Mouse (Mus musculus) hindbrain, embryonic 12.5 days (tissue): ENCODE results near the gene Ctsa. TPM values are rescaled to one million over a fixed set of nuclear protein-coding genes. Genes with fewer than 3 reads are reported as not detected.

Source experiments
- ATAC-seq: fragments of 200-750 bp; cut with Nextera tagmentation; 2 replicates; pipeline ENCODE4 v1.8.0; 2017; ENCODE audit warnings: moderate TSS enrichment; ENCODE audit not compliant: low FRiP score
- H3K27ac ChIP-seq: fragments of 300-500 bp; sonication (generic); 2 replicates; pipeline ENCODE4 v1.5.1; 2016; ENCODE audit warnings: mild to moderate bottlenecking
- H3K27me3 ChIP-seq: fragments of 300-500 bp; sonication (generic); 2 replicates; pipeline ENCODE4 v1.6.1; 2016; ENCODE audit warnings: mild to moderate bottlenecking
- H3K36me3 ChIP-seq: fragments of 300-500 bp; sonication (generic); 2 replicates; pipeline ENCODE4 v1.6.1; 2016; ENCODE audit warnings: mild to moderate bottlenecking
- H3K4me1 ChIP-seq: fragments of 300-500 bp; sonication (generic); 2 replicates; pipeline ENCODE4 v1.6.1; 2016
- H3K4me2 ChIP-seq: fragments of 300-500 bp; sonication (generic); replicated peaks from 2 replicates; pipeline ENCODE4 v1.6.1; 2016; ENCODE audit warnings: mild to moderate bottlenecking
- H3K4me3 ChIP-seq: fragments of 300-500 bp; sonication (generic); 2 replicates; pipeline ENCODE4 v1.5.1; 2016; ENCODE audit warnings: mild to moderate bottlenecking
- H3K9ac ChIP-seq: fragments of 300-500 bp; sonication (generic); 2 replicates; pipeline ENCODE4 v1.6.1; 2016; ENCODE audit warnings: mild to moderate bottlenecking, moderate library complexity
- H3K9me3 ChIP-seq: fragments of 300-500 bp; sonication (generic); replicated peaks from 2 replicates; pipeline ENCODE4 v1.6.1; 2016; ENCODE audit warnings: mild to moderate bottlenecking
- WGBS: fragments of 180-500 bp; shearing (Covaris S2); methylation state at CpG from one replicate; pipeline ENCODE4 v1.1.7; 2016; 5-methylcytosine and 5-hydroxymethylcytosine counted together
- polyA plus RNA-seq: library from polyadenylated mRNA; unstranded; fragments of >200 nt; fragmentation: Nextera tagmentation; extraction: Ambion mirVana; gene quantifications from 2 replicates; pipeline ENCODE4 v1.2.1, GENCODE M21; 2016

Ctsa gene
- polyA plus RNA-seq, 1 experiment from 2014 or later = 108 TPM

DNA sequence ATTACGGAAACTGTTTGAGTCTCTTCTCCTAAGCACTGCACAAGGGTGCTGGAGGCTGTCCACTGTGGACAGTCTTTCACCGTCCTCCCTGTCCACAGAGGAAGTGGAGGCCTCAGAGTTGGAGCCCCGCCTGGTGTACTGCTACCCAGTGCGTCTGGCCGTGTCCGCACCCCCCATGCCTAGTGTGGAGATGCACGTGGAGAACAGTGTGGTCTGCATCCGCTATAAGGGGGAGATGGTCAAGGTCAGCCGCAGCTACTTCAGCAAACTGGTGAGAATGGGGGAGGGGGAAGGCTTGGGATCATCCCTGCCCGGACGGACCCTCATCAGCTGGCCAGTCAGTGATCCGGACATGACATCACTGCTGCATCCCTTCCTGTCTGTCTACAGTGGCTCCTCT, 56.3 kb downstream of the Ctsa start:
- no peaks in the 10 kb centered on the region for H3K9me3 ChIP-seq
- H3K4me1 ChIP-seq = no peaks in the 10 kb centered on the region
- no peak overlapping the region for H3K4me3 ChIP-seq
- H3K36me3 ChIP-seq = peaks cover 100% of the 10 kb centered on the region
- H3K4me2 ChIP-seq = no peak overlapping the region
- no peak overlapping the region for H3K27ac ChIP-seq
- no peak for ATAC-seq
- H3K9ac ChIP-seq = no peak overlapping the region
- H3K27me3 ChIP-seq = no peaks in the 10 kb centered on the region
- 87% methylated on average over 12 of the region's 12 CpGs for WGBS

- WGBS = 87% methylated on average over 2 of the region's 2 CpGs
- H3K9me3 ChIP-seq = no peaks in the 10 kb centered on the region
- H3K9ac ChIP-seq = no peak overlapping the region
- H3K27ac ChIP-seq = no peak overlapping the region
- H3K4me1 ChIP-seq = no peaks in the 10 kb centered on the region
- H3K4me3 ChIP-seq = no peak overlapping the region
- ATAC-seq = no peak
- no peak overlapping the region for H3K4me2 ChIP-seq
- no peaks in the 10 kb centered on the region for H3K27me3 ChIP-seq
- H3K36me3 ChIP-seq = peaks cover 100% of the 10 kb centered on the region
These were observed 57.3 kb downstream of the Ctsa start for GRCm38 (mm10) chr2:164889960-164890359.

Other genes starting within 250 kb of the Ctsa start
- gene Wfdc6a, start 247.4 kb upstream of the Ctsa start, polyA plus RNA-seq = not detected in 2 replicates
- not detected in 2 replicates for gene Eppin, start 239.3 kb upstream of the Ctsa start, polyA plus RNA-seq
- not detected in 2 replicates for gene Wfdc6b, start 219.4 kb upstream of the Ctsa start, polyA plus RNA-seq
- gene Wfdc8, start 219.2 kb upstream of the Ctsa start, polyA plus RNA-seq = not detected in 2 replicates
- gene Wfdc16, start 194.1 kb upstream of the Ctsa start, polyA plus RNA-seq = not detected in 2 replicates
- gene Wfdc10, start 176.8 kb upstream of the Ctsa start, polyA plus RNA-seq = not detected in 2 replicates
- not detected in 2 replicates for gene Wfdc9, start 176.3 kb upstream of the Ctsa start, polyA plus RNA-seq
- not detected in 2 replicates for gene Wfdc11, start 158.8 kb upstream of the Ctsa start, polyA plus RNA-seq
- not detected in 2 replicates for gene Wfdc13, start 147.8 kb upstream of the Ctsa start, polyA plus RNA-seq
- gene Spint4, start 134.4 kb upstream of the Ctsa start, polyA plus RNA-seq = not detected in 2 replicates
- gene Spint5, start 117.6 kb upstream of the Ctsa start, polyA plus RNA-seq = not detected in 2 replicates
- 1.0 and 1.2 TPM in 2 replicates for gene Wfdc3, start 86.9 kb upstream of the Ctsa start, polyA plus RNA-seq
- 85.3 and 89.7 TPM in 2 replicates for gene Dnttip1, start 86.9 kb upstream of the Ctsa start, polyA plus RNA-seq
- 296 and 341 TPM in 2 replicates for gene Ube2c, start 63.0 kb upstream of the Ctsa start, polyA plus RNA-seq
- 4.9 and 31.3 TPM in 2 replicates for gene Tnnc2, start 52.9 kb upstream of the Ctsa start, polyA plus RNA-seq
- gene Snx21, start 47.0 kb upstream of the Ctsa start, polyA plus RNA-seq = 15.0 and 15.7 TPM in 2 replicates
- gene Acot8, start 28.0 kb upstream of the Ctsa start, polyA plus RNA-seq = 15.3 and 17.0 TPM in 2 replicates
- gene Zswim3, start 27.8 kb upstream of the Ctsa start, polyA plus RNA-seq = 11.9 and 12.2 TPM in 2 replicates
- gene Zswim1, start 10.2 kb upstream of the Ctsa start, polyA plus RNA-seq = 21.4 and 22.3 TPM in 2 replicates
- not detected in 2 replicates for gene Spata25, start 4.3 kb upstream of the Ctsa start, polyA plus RNA-seq
- 5.5 and 6.1 TPM in 2 replicates for gene Neurl2, start 583 bp downstream of the Ctsa start, polyA plus RNA-seq
- 77.3 and 78.5 TPM in 2 replicates for gene Pltp, start 24.8 kb downstream of the Ctsa start, polyA plus RNA-seq
- 85.2 and 87.6 TPM in 2 replicates for gene Pcif1, start 46.4 kb downstream of the Ctsa start, polyA plus RNA-seq
- 17.3 and 18.2 TPM in 2 replicates for gene Zfp335, start 78.9 kb downstream of the Ctsa start, polyA plus RNA-seq
- 5.7 and 7.2 TPM in 2 replicates for gene Mmp9, start 107.9 kb downstream of the Ctsa start, polyA plus RNA-seq
- gene Slc12a5, start 127.9 kb downstream of the Ctsa start, polyA plus RNA-seq = 12.7 and 16.1 TPM in 2 replicates
- gene Ncoa5, start 202.0 kb downstream of the Ctsa start, polyA plus RNA-seq = 126 and 129 TPM in 2 replicates
- 5.4 and 6.8 TPM in 2 replicates for gene Cd40, start 222.8 kb downstream of the Ctsa start, polyA plus RNA-seq